Mouse (Mus musculus): ENCODE measurements around the gene Myh6. TPM values are rescaled to one million over a fixed set of nuclear protein-coding genes. Genes with fewer than 3 reads are reported as not detected.
"Not testable (repeated sequence)": the region's sequence is repeated elsewhere in the genome, so short reads cannot be mapped to it uniquely, and the experiment has no call there.

Gene Myh6
- polyA plus RNA-seq, 1 experiment from 2014 or later: 2.3 TPM

DNA sequence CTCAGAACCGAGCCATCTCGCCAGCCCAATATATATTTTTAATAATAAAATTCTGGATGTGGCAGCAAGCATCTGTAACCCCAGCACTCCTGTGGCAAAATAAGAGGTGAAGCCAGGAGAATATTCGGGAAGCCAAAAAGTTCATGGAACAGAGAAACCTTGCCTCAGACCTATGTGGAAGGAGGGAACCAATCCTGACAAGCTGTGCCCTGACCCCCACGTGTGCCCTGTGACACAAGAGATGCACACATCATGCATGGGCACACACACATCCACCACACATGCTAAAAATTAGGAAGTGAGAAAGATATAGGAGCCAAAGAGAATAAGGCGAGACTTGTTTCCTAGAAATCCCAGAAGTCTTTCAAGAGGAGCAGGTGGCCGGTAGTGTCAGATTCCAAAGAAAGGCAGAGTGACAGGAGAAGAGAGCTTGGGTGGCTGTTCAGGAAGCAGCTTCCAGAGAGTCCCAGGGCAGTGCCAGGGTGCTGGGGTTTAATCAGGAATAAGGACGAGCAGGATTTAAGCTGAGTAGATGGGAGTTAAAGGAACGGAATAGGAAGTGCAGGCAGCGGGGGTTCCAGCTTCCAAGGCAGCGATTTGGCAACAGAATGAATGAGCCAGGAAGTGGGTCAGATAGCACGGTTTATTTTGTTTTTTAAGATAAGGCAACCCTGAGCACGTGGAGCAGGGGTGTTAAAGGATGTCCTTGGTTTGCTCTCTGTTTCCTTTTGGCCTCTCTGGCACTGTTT lies 35.4 kb upstream of the Myh6 start:
- H3K27me3 ChIP-seq (ENCODE audit: low read depth, poor library complexity, severe bottlenecking): no peaks in the 10 kb centered on the region
- H3K4me1 ChIP-seq: peaks cover 10% of the 10 kb centered on the region
- no peak overlapping the region for H3K4me3 ChIP-seq
- WGBS: 51% methylated on average over 12 of the region's 12 CpGs
- DNase-seq (ENCODE audit: low spot score): no peak
- H3K36me3 ChIP-seq: no peaks in the 10 kb centered on the region
- H3K27ac ChIP-seq: no peak overlapping the region
- no peaks in the 10 kb centered on the region for H3K9me3 ChIP-seq (replicated peaks)

- H3K36me3 ChIP-seq: no peaks in the 10 kb centered on the region
- no peaks in the 10 kb centered on the region for H3K9me3 ChIP-seq (replicated peaks)
- no peak overlapping the region for H3K27ac ChIP-seq
- peaks cover 15% of the 10 kb centered on the region for H3K4me1 ChIP-seq
- H3K4me3 ChIP-seq: no peak overlapping the region
- DNase-seq (ENCODE audit: low spot score): no peak
- WGBS: 100% methylated on average over 2 of the region's 2 CpGs
- H3K27me3 ChIP-seq (ENCODE audit: low read depth, poor library complexity, severe bottlenecking): no peaks in the 10 kb centered on the region
Measured at GRCm38 (mm10) chr14:55001446-55001845, 34.7 kb upstream of the Myh6 start.

- Histone ChIP-seq H3K36me3 (no peaks in the 10 kb centered on the region), H3K27me3 (ENCODE audit: low read depth, poor library complexity, severe bottlenecking) (no peaks in the 10 kb centered on the region), H3K9me3 (replicated peaks) (no peaks in the 10 kb centered on the region), H3K27ac (no peak overlapping the region), H3K4me3 (no peak overlapping the region), H3K4me1 (peaks cover 16% of the 10 kb centered on the region)
- no peak for DNase-seq (ENCODE audit: low spot score)
- WGBS: 85% methylated on average over 6 of the region's 6 CpGs
Measured at GRCm38 (mm10) chr14:55000814-55001213, 34.1 kb upstream of the Myh6 start.

- not testable (repeated sequence) for H3K27ac ChIP-seq; H3K4me3 ChIP-seq; H3K36me3 ChIP-seq; DNase-seq (ENCODE audit: low spot score); H3K27me3 ChIP-seq (ENCODE audit: low read depth, poor library complexity, severe bottlenecking); H3K9me3 ChIP-seq (replicated peaks)
- H3K4me1 ChIP-seq: peaks cover 26% of the 10 kb centered on the region
- 92% methylated on average over 5 of the region's 5 CpGs for WGBS
Measured at GRCm38 (mm10) chr14:54999868-55000267, 33.1 kb upstream of the Myh6 start.

GRCm38 (mm10) chr14:54998680-54999079 lies 32.0 kb upstream of the Myh6 start:
- Histone ChIP-seq H3K27ac (no peak overlapping the region), H3K9me3 (replicated peaks) (no peaks in the 10 kb centered on the region), H3K4me3 (no peak overlapping the region), H3K27me3 (ENCODE audit: low read depth, poor library complexity, severe bottlenecking) (no peaks in the 10 kb centered on the region), H3K4me1 (peaks cover 33% of the 10 kb centered on the region), H3K36me3 (no peaks in the 10 kb centered on the region)
- DNase-seq (ENCODE audit: low spot score): no peak

GRCm38 (mm10) chr14:54997297-54997696 lies 30.6 kb upstream of the Myh6 start:
- Histone ChIP-seq H3K9me3 (replicated peaks) (no peaks in the 10 kb centered on the region), H3K4me3 (no peak overlapping the region), H3K4me1 (peaks cover 28% of the 10 kb centered on the region), H3K36me3 (no peaks in the 10 kb centered on the region), H3K27ac (peak overlapping the region; percentile 36; the same call in 1 of the 2 replicates), H3K27me3 (ENCODE audit: low read depth, poor library complexity, severe bottlenecking) (no peaks in the 10 kb centered on the region)
- no peak for DNase-seq (ENCODE audit: low spot score)
- 70% methylated on average over 4 of the region's 4 CpGs for WGBS

- Histone ChIP-seq H3K9me3 (replicated peaks) (no peaks in the 10 kb centered on the region), H3K27me3 (ENCODE audit: low read depth, poor library complexity, severe bottlenecking) (no peaks in the 10 kb centered on the region), H3K4me1 (peaks cover 26% of the 10 kb centered on the region), H3K4me3 (no peak overlapping the region), H3K27ac (peak overlapping the region; percentile 36; the same call in 1 of the 2 replicates), H3K36me3 (no peaks in the 10 kb centered on the region)
- DNase-seq (ENCODE audit: low spot score): no peak
- WGBS: 60% methylated on average over 9 of the region's 9 CpGs
Measured at GRCm38 (mm10) chr14:54996793-54997192, 30.1 kb upstream of the Myh6 start.

GRCm38 (mm10) chr14:54995457-54996138 lies 28.9 kb upstream of the Myh6 start:
- Histone ChIP-seq H3K27me3 (ENCODE audit: low read depth, poor library complexity, severe bottlenecking) (no peaks in the 10 kb centered on the region), H3K4me3 (no peak overlapping the region), H3K9me3 (replicated peaks) (no peaks in the 10 kb centered on the region), H3K4me1 (peaks cover 26% of the 10 kb centered on the region), H3K36me3 (no peaks in the 10 kb centered on the region), H3K27ac (peak overlapping the region; percentile 47; the same call in 1 of the 2 replicates)
- DNase-seq (ENCODE audit: low spot score): no peak
- 64% methylated on average over 14 of the region's 14 CpGs for WGBS

DNA sequence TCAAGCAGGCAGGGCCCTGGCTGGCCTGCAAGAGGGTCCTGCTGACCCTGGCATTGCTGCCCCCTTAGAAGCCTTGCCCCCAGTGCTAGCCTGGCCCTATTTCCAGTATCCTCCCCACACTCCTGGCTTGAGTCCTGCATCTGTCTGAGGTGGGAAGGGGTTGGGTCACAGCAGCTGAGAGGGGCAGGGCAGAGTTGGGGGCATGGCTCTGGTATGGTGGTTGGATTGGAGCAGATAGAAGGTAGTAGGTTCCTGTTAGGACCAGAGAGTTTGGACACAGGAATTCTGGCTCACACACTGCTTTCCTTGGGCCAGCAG lies 28.1 kb upstream of the Myh6 start:
- Histone ChIP-seq H3K9me3 (replicated peaks) (no peaks in the 10 kb centered on the region), H3K27ac (0 out of 2 replicates have a peak overlapping the region, but pooled peaks have one; percentile 47), H3K4me1 (peaks cover 26% of the 10 kb centered on the region), H3K27me3 (ENCODE audit: low read depth, poor library complexity, severe bottlenecking) (no peaks in the 10 kb centered on the region), H3K36me3 (no peaks in the 10 kb centered on the region), H3K4me3 (no peak overlapping the region)
- no peak for DNase-seq (ENCODE audit: low spot score)

- no peak for DNase-seq (ENCODE audit: low spot score)
- Histone ChIP-seq H3K4me1 (peaks cover 26% of the 10 kb centered on the region), H3K9me3 (replicated peaks) (no peaks in the 10 kb centered on the region), H3K27ac (peak within 1 kb of the TSS; percentile 47; the same call in 1 of the 2 replicates), H3K4me3 (no peak within 1 kb of the TSS), H3K27me3 (ENCODE audit: low read depth, poor library complexity, severe bottlenecking) (no peaks in the 10 kb centered on the region), H3K36me3 (no peaks in the 10 kb centered on the region)
- WGBS: 68% methylated on average over 11 of the region's 11 CpGs
Measured at GRCm38 (mm10) chr14:54994136-54994868, 27.6 kb upstream of the Myh6 start, which contains the start of gene Myh7. Myh7 (minus strand) TSS chr14:54994626.

DNA sequence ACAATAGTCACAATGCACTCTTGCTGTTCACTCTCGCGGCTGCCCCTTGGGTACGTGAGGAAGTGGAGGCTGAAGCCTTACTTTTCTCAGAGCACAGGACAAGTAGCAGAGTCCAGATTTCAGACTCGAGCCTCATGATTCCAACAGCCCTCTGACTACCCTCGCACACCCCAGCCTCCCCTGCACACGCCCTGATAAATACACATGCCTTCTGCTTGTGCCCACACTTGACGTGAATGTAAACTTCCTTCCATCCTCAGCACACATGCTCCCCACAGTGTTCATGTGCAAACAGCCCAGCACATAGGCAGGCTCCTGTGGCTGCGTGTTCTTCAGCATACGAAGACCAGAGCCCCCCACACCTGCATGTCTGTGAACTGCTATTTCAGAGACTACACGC lies 26.9 kb upstream of the Myh6 start:
- H3K9me3 ChIP-seq (replicated peaks): no peaks in the 10 kb centered on the region
- peaks cover 26% of the 10 kb centered on the region for H3K4me1 ChIP-seq
- WGBS: 82% methylated on average over 10 of the region's 10 CpGs
- no peaks in the 10 kb centered on the region for H3K27me3 ChIP-seq (ENCODE audit: low read depth, poor library complexity, severe bottlenecking)
- H3K4me3 ChIP-seq: no peak overlapping the region
- H3K36me3 ChIP-seq: no peaks in the 10 kb centered on the region
- no peak for DNase-seq (ENCODE audit: low spot score)
- no peak overlapping the region for H3K27ac ChIP-seq

- H3K27ac ChIP-seq: no peak overlapping the region
- no peak for DNase-seq (ENCODE audit: low spot score)
- no peaks in the 10 kb centered on the region for H3K36me3 ChIP-seq
- H3K4me3 ChIP-seq: no peak overlapping the region
- 89% methylated on average over 10 of the region's 10 CpGs for WGBS
- no peaks in the 10 kb centered on the region for H3K9me3 ChIP-seq (replicated peaks)
- peaks cover 24% of the 10 kb centered on the region for H3K4me1 ChIP-seq
- H3K27me3 ChIP-seq (ENCODE audit: low read depth, poor library complexity, severe bottlenecking): no peaks in the 10 kb centered on the region
Measured at GRCm38 (mm10) chr14:54992196-54992595, 25.5 kb upstream of the Myh6 start.

GRCm38 (mm10) chr14:54989886-54990441 lies 23.2 kb upstream of the Myh6 start:
- no peaks in the 10 kb centered on the region for H3K27me3 ChIP-seq (ENCODE audit: low read depth, poor library complexity, severe bottlenecking)
- H3K4me1 ChIP-seq: peaks cover 8% of the 10 kb centered on the region; the same call in 1 of the 2 replicates
- no peak for DNase-seq (ENCODE audit: low spot score)
- H3K4me3 ChIP-seq: no peak overlapping the region
- H3K27ac ChIP-seq: no peak overlapping the region
- 92% methylated on average over 8 of the region's 8 CpGs for WGBS
- H3K9me3 ChIP-seq (replicated peaks): no peaks in the 10 kb centered on the region
- H3K36me3 ChIP-seq: no peaks in the 10 kb centered on the region

All from limb, embryonic 10.5 days (tissue).